Mouse (Mus musculus): ENCODE results near the gene Rorc. TPM values are rescaled to one million over a fixed set of nuclear protein-coding genes. Genes with fewer than 3 reads are reported as not detected.

The Rorc gene
- total RNA-seq, 1 experiment, result not detected

DNA sequence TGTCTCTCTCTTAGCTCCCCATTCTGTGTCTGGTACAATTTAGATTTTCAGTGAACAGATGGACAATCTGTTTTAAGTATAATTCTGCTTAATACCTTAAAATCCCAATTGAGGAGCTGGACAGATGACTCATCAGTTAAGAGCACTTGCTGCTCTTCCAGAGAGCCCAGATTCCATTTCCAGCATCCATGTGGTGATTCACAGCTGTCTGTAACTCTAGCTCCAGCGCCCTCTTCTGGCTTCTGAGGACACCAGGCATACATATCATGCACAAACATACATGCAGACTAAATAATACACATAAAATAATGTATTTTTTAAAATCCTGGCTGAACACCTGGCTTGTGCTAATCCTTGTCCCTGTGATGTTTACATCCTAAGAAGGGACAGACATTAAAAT is 11.8 kb upstream of the Rorc start:
- Histone ChIP-seq H3K36me3 (ENCODE audit: control insufficient read depth, insufficient read depth, low read length, poor library complexity, severe bottlenecking) (no peaks in the 10 kb centered on the region), H3K4me1 (ENCODE audit: control insufficient read depth in 2 of 2, insufficient read depth in 2 of 2, low read length in 2 of 2, poor library complexity in 1 of 2) (no peaks in the 10 kb centered on the region), H3K9me3 (ENCODE audit: control insufficient read depth, insufficient read depth, low read depth, low read length) (no peaks in the 10 kb centered on the region), H3K4me3 (ENCODE audit: insufficient read depth in 1 of 2, low read depth in 1 of 2, low read length in 2 of 2, poor library complexity in 1 of 2, severe bottlenecking in 1 of 2) (no peak overlapping the region), H3K27ac (ENCODE audit: insufficient read depth, low read depth, low read length, poor library complexity, severe bottlenecking) (no peak overlapping the region), H3K9ac (ENCODE audit: insufficient read depth, low read depth, low read length, poor library complexity, severe bottlenecking) (no peak overlapping the region)
- no peak for TF ChIP-seq MAFK (IDR thresholded peaks at IDR 0.05; ENCODE audit: insufficient read depth, low read depth, low read length)
- TF ChIP-seq ZC3H11A (IDR thresholded peaks at IDR 0.05; ENCODE audit: borderline replicate concordance, low read depth, low read length), result peak; percentile 24; the same call in 1 of the 2 replicates
- DNase-seq (ENCODE audit: low read depth, low spot score), result peak; percentile 54
- in situ Hi-C loops (cut with MboI; ENCODE audit: low sequenced_read_pairs in 2 of 2, unreplicated experiment in 2 of 2), result no loop called here

DNA sequence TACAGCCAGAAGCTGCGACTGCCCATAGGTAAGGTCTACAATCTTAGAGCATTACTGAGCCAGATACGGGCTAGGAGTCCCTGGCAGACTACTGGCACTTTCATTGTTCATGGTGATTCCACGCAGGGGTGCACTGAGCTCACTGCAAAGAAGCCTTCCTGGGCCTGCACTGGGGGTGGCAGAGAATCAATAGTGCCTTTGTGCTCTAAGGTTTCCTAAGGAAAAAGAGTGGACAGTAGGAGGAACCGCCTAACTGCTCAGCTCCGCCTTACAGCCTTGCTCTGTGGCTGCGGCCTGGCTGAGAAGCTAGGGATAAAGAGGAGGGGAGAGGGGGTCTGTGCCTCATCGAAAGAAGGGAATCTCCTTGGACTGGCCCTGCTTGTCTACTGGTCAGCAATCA is 10.5 kb upstream of the Rorc start, which contains the start of gene C2cd4d:
C2cd4d (plus strand) TSS at position 301 of the 400 bp plus-strand sequence.
- no peak for DNase-seq (ENCODE audit: low read depth, low spot score)
- in situ Hi-C loops (cut with MboI; ENCODE audit: low sequenced_read_pairs in 2 of 2, unreplicated experiment in 2 of 2), result no loop called here
- TF ChIP-seq HCFC1 (IDR thresholded peaks at IDR 0.05; ENCODE audit: borderline replicate concordance, insufficient read depth, low read length) (no peak), MAFK (IDR thresholded peaks at IDR 0.05; ENCODE audit: insufficient read depth, low read depth, low read length) (no peak), ZC3H11A (IDR thresholded peaks at IDR 0.05; ENCODE audit: borderline replicate concordance, low read depth, low read length) (no peak), CHD2 (IDR thresholded peaks at IDR 0.05; ENCODE audit: low read depth, low read length) (no peak), ZNF384 (IDR thresholded peaks at IDR 0.05; ENCODE audit: low read depth, low read length) (no peak)
- H3K4me3 ChIP-seq (ENCODE audit: insufficient read depth in 1 of 2, low read depth in 1 of 2, low read length in 2 of 2, poor library complexity in 1 of 2, severe bottlenecking in 1 of 2), result peak within 1 kb of the TSS; percentile 59 to 66
- H3K36me3 ChIP-seq (ENCODE audit: control insufficient read depth, insufficient read depth, low read length, poor library complexity, severe bottlenecking), result no peaks in the 10 kb centered on the region
- no peak within 1 kb of the TSS for H3K9ac ChIP-seq (ENCODE audit: insufficient read depth, low read depth, low read length, poor library complexity, severe bottlenecking)
- H3K9me3 ChIP-seq (ENCODE audit: control insufficient read depth, insufficient read depth, low read depth, low read length), result no peaks in the 10 kb centered on the region
- no peak within 1 kb of the TSS for H3K27ac ChIP-seq (ENCODE audit: insufficient read depth, low read depth, low read length, poor library complexity, severe bottlenecking)
- no peaks in the 10 kb centered on the region for H3K4me1 ChIP-seq (ENCODE audit: control insufficient read depth in 2 of 2, insufficient read depth in 2 of 2, low read length in 2 of 2, poor library complexity in 1 of 2)

DNA sequence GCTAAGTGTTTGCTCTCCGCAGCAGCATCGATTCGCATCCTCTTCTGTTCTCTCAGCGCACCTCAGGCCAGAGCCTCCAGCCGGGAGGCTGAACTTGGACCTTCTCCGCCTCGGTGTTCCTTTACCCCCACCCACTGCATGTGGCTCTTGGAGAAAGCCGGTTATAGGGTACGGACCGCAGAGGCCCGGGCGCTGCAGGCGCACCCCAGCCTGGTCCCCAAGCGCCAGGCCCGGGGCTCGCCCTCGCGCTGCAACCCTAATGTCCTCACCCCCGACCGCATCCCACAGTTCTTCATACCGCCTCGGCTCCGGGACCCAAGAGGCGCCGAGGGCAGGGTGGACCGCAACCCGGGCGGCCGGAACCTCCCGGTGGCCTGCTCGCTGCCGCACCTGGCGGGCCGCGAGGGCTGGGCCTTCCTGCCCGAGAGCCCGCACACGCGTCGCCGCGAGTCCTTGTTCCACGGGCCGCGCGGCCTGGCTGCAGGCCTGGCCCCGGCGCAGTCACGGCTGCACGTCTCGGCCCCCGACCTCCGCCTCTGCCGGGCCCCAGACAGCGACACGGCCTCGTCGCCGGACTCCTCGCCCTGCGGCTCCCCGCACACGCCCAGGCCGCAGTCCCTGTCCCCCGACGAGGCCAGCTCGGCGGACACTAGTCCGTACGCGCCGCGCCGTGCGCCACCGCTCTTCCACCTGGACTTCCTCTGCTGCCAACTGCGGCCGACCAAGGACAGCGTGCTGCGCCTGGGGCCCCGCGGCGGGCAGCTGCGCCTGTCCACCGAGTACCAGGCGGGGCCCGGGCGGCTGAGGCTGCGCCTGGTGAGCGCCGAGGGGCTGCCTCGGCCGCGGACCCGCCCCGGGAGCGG is 9.1 kb upstream of the Rorc start:
- Histone ChIP-seq H3K27ac (ENCODE audit: insufficient read depth, low read depth, low read length, poor library complexity, severe bottlenecking) (no peak overlapping the region), H3K4me3 (ENCODE audit: insufficient read depth in 1 of 2, low read depth in 1 of 2, low read length in 2 of 2, poor library complexity in 1 of 2, severe bottlenecking in 1 of 2) (peak overlapping the region; percentile 59 to 66), H3K9me3 (ENCODE audit: control insufficient read depth, insufficient read depth, low read depth, low read length) (no peaks in the 10 kb centered on the region), H3K36me3 (ENCODE audit: control insufficient read depth, insufficient read depth, low read length, poor library complexity, severe bottlenecking) (no peaks in the 10 kb centered on the region), H3K9ac (ENCODE audit: insufficient read depth, low read depth, low read length, poor library complexity, severe bottlenecking) (peak overlapping the region; percentile 21), H3K4me1 (ENCODE audit: control insufficient read depth in 2 of 2, insufficient read depth in 2 of 2, low read length in 2 of 2, poor library complexity in 1 of 2) (no peaks in the 10 kb centered on the region)
- no peak for DNase-seq (ENCODE audit: low read depth, low spot score)
- no peak for TF ChIP-seq ZNF384 (IDR thresholded peaks at IDR 0.05; ENCODE audit: low read depth, low read length)
- no peak for TF ChIP-seq MAFK (IDR thresholded peaks at IDR 0.05; ENCODE audit: insufficient read depth, low read depth, low read length)
- no peak for TF ChIP-seq CHD2 (IDR thresholded peaks at IDR 0.05; ENCODE audit: low read depth, low read length)
- no peak for TF ChIP-seq HCFC1 (IDR thresholded peaks at IDR 0.05; ENCODE audit: borderline replicate concordance, insufficient read depth, low read length)
- no peak for TF ChIP-seq ZC3H11A (IDR thresholded peaks at IDR 0.05; ENCODE audit: borderline replicate concordance, low read depth, low read length)
- in situ Hi-C loops (cut with MboI; ENCODE audit: low sequenced_read_pairs in 2 of 2, unreplicated experiment in 2 of 2), result no loop called here

DNA sequence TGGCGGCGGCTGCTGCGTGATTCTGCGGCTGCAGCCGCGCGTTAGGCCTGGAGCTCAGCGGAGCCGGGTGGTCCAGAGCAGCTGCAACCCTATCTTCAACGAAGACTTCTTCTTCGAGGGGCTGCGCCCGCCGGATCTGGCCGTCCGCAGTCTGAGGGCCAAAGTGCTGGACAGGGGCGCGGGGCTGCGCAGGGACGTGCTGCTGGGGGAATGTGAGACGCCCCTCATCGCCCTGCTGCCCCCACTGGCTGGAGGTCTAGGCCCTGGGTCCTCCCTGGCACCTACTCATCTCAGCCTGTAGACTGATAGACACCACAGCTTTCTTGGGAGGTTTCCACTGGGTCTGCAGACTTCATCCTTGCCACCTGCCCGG is 8.5 kb upstream of the Rorc start:
- DNase-seq (ENCODE audit: low read depth, low spot score), result no peak
- in situ Hi-C loops (cut with MboI; ENCODE audit: low sequenced_read_pairs in 2 of 2, unreplicated experiment in 2 of 2), result no loop called here
- Histone ChIP-seq H3K9me3 (ENCODE audit: control insufficient read depth, insufficient read depth, low read depth, low read length) (no peaks in the 10 kb centered on the region), H3K4me1 (ENCODE audit: control insufficient read depth in 2 of 2, insufficient read depth in 2 of 2, low read length in 2 of 2, poor library complexity in 1 of 2) (no peaks in the 10 kb centered on the region), H3K9ac (ENCODE audit: insufficient read depth, low read depth, low read length, poor library complexity, severe bottlenecking) (no peak overlapping the region), H3K4me3 (ENCODE audit: insufficient read depth in 1 of 2, low read depth in 1 of 2, low read length in 2 of 2, poor library complexity in 1 of 2, severe bottlenecking in 1 of 2) (peak overlapping the region; percentile 59 to 66), H3K36me3 (ENCODE audit: control insufficient read depth, insufficient read depth, low read length, poor library complexity, severe bottlenecking) (no peaks in the 10 kb centered on the region), H3K27ac (ENCODE audit: insufficient read depth, low read depth, low read length, poor library complexity, severe bottlenecking) (no peak overlapping the region)
- TF ChIP-seq MAFK (IDR thresholded peaks at IDR 0.05; ENCODE audit: insufficient read depth, low read depth, low read length) (no peak), ZC3H11A (IDR thresholded peaks at IDR 0.05; ENCODE audit: borderline replicate concordance, low read depth, low read length) (no peak), HCFC1 (IDR thresholded peaks at IDR 0.05; ENCODE audit: borderline replicate concordance, insufficient read depth, low read length) (no peak), ZNF384 (IDR thresholded peaks at IDR 0.05; ENCODE audit: low read depth, low read length) (no peak)
